Mouse (Mus musculus) MEL (cell line): Measurements from ENCODE around the gene Tacc3. TPM values are rescaled to one million over a fixed set of nuclear protein-coding genes. Genes with fewer than 3 reads are reported as not detected.

Experiments
- DNase-seq: peaks from one replicate; pipeline ENCODE4 v3.0.0; 2011; ENCODE audit warnings: low read depth, low spot score
- H3K27ac ChIP-seq: 2 replicates; pipeline ENCODE4 v1.5.1; 2012; ENCODE audit warnings: low read depth, mild to moderate bottlenecking, control low read depth, low read length, moderate library complexity; ENCODE audit not compliant: control insufficient read depth
- H3K27me3 ChIP-seq, 2 experiments: fragments of 150-350 bp in 1 of 2; sonication (generic) in 1 of 2; 2 replicates each; pipeline ENCODE4 v1.6.1; 2012; ENCODE audit warnings: low read length in 2 of 2, mild to moderate bottlenecking in 2 of 2, improper control_type of control experiment in 1 of 2, moderate library complexity in 1 of 2; ENCODE audit not compliant: insufficient read depth in 2 of 2, control insufficient read depth in 1 of 2
- H3K36me3 ChIP-seq, 2 experiments: 2 replicates each; pipeline ENCODE4 v1.6.1; 2012 to 2014; ENCODE audit warnings: low read length in 2 of 2, improper control_type of control experiment in 1 of 2, inconsistent platforms in 1 of 2, mild to moderate bottlenecking in 1 of 2; ENCODE audit not compliant: insufficient read depth in 2 of 2, control insufficient read depth in 1 of 2
- H3K4me1 ChIP-seq, 2 experiments: fragments of 150-350 bp in 1 of 2; sonication (generic) in 1 of 2; 2 replicates each; pipeline ENCODE4 v1.6.1; 2012; ENCODE audit warnings: low read length in 2 of 2, improper control_type of control experiment in 1 of 2, mild to moderate bottlenecking in 1 of 2; ENCODE audit not compliant: insufficient read depth in 2 of 2, control insufficient read depth in 1 of 2
- H3K4me3 ChIP-seq, 2 experiments: fragments of 150-350 bp in 1 of 2; sonication (generic) in 1 of 2; 2 replicates each; pipeline ENCODE4 v1.5.1; 2012; ENCODE audit warnings: low read depth in 2 of 2, low read length in 2 of 2, mild to moderate bottlenecking in 2 of 2, moderate library complexity in 2 of 2, control low read depth in 1 of 2, improper control_type of control experiment in 1 of 2; ENCODE audit not compliant: control insufficient read depth in 1 of 2, insufficient read depth in 1 of 2
- H3K79me2 ChIP-seq: 2 replicates; pipeline ENCODE4 v1.6.1; 2012; ENCODE audit warnings: mild to moderate bottlenecking, low read length, moderate library complexity; ENCODE audit not compliant: control insufficient read depth, poor library complexity, insufficient read depth
- H3K9ac ChIP-seq: 2 replicates; pipeline ENCODE4 v1.6.1; 2012; ENCODE audit warnings: low read depth, mild to moderate bottlenecking, control low read depth, low read length, moderate library complexity; ENCODE audit not compliant: control insufficient read depth, poor library complexity, severe bottlenecking
- H3K9me3 ChIP-seq: fragments of 150-350 bp; sonication (generic); replicated peaks from 2 replicates; pipeline ENCODE4 v1.6.1; 2012; ENCODE audit warnings: mild to moderate bottlenecking, low read length, improper control_type of control experiment, moderate library complexity; ENCODE audit not compliant: insufficient read depth
- CHD1 ChIP-seq: IDR thresholded peaks from 2 replicates; pipeline ENCODE4 v1.6.1; 2012; ENCODE audit warnings: low read depth, mild to moderate bottlenecking, inconsistent platforms, low read length, improper control_type of control experiment
- CHD2 ChIP-seq: IDR thresholded peaks from 2 replicates; pipeline ENCODE4 v1.6.1; 2011; ENCODE audit warnings: low read length, improper control_type of control experiment
- CTCF ChIP-seq, 3 experiments: IDR thresholded peaks in 2 of 3; conservative IDR thresholded peaks in 1 of 3; 2 replicates each; pipeline ENCODE4 v1.5.1; 2011 to 2012; ENCODE audit warnings: low read length in 3 of 3, low read depth in 2 of 3, mild to moderate bottlenecking in 2 of 3, improper control_type of control experiment in 1 of 3, inconsistent platforms in 1 of 3, mixed read lengths in 1 of 3, moderate library complexity in 1 of 3; ENCODE audit not compliant: control insufficient read depth in 1 of 3, insufficient read depth in 1 of 3, poor library complexity in 1 of 3, severe bottlenecking in 1 of 3
- ELF1 ChIP-seq: IDR thresholded peaks from 2 replicates; pipeline ENCODE4 v1.6.1; 2014; ENCODE audit warnings: low read depth, mild to moderate bottlenecking, inconsistent platforms, low read length, improper control_type of control experiment, moderate library complexity
- EP300 ChIP-seq, 2 experiments: IDR thresholded peaks; 2 replicates each; pipeline ENCODE4 v1.6.1; 2011; ENCODE audit warnings: improper control_type of control experiment in 2 of 2, low read length in 2 of 2, low read depth in 1 of 2, mild to moderate bottlenecking in 1 of 2
- ETS1 ChIP-seq: IDR thresholded peaks from 2 replicates; pipeline ENCODE4 v1.6.1; 2012; ENCODE audit warnings: low read depth, mild to moderate bottlenecking, inconsistent platforms, low read length, improper control_type of control experiment, moderate library complexity
- GABPA ChIP-seq: IDR thresholded peaks from 2 replicates; pipeline ENCODE4 v1.6.1; 2012; ENCODE audit warnings: low read depth, mild to moderate bottlenecking, inconsistent platforms, low read length, improper control_type of control experiment, moderate library complexity
- HCFC1 ChIP-seq: IDR thresholded peaks from 2 replicates; pipeline ENCODE4 v1.6.1; 2012; ENCODE audit warnings: low read depth, mild to moderate bottlenecking, inconsistent platforms, low read length, improper control_type of control experiment, moderate library complexity
- MAFK ChIP-seq: IDR thresholded peaks from 2 replicates; pipeline ENCODE4 v1.6.1; 2011; ENCODE audit warnings: low read depth, mild to moderate bottlenecking, low read length, improper control_type of control experiment, borderline replicate concordance
- MAX ChIP-seq: IDR thresholded peaks from 2 replicates; pipeline ENCODE4 v1.6.1; 2011; ENCODE audit warnings: low read length, improper control_type of control experiment
- MAZ ChIP-seq: IDR thresholded peaks from 2 replicates; pipeline ENCODE4 v1.6.1; 2012; ENCODE audit warnings: low read depth, mild to moderate bottlenecking, inconsistent platforms, low read length, improper control_type of control experiment
- MEF2A ChIP-seq: IDR thresholded peaks from 2 replicates; pipeline ENCODE4 v1.6.1; 2014; ENCODE audit warnings: low read depth, mild to moderate bottlenecking, inconsistent platforms, low read length, improper control_type of control experiment; ENCODE audit not compliant: poor library complexity, insufficient replicate concordance, severe bottlenecking; ENCODE audit errors: extremely low read depth
- MYB ChIP-seq: IDR thresholded peaks from 2 replicates; pipeline ENCODE4 v1.6.1; 2011; ENCODE audit warnings: mild to moderate bottlenecking, low read depth, low read length, improper control_type of control experiment
- NELFE ChIP-seq: IDR thresholded peaks from 2 replicates; pipeline ENCODE4 v1.6.1; 2011; ENCODE audit warnings: low read depth, low read length, improper control_type of control experiment
- NRF1 ChIP-seq: IDR thresholded peaks from 2 replicates; pipeline ENCODE4 v1.6.1; 2014; ENCODE audit warnings: low read depth, mild to moderate bottlenecking, inconsistent platforms, low read length, improper control_type of control experiment, moderate library complexity; ENCODE audit not compliant: poor library complexity, insufficient read depth, severe bottlenecking
- POLR2A ChIP-seq, 2 experiments: IDR thresholded peaks; 2 replicates each; pipeline ENCODE4 v1.6.1; 2011 to 2012; ENCODE audit warnings: low read length in 2 of 2, mild to moderate bottlenecking in 2 of 2, control low read depth in 1 of 2, improper control_type of control experiment in 1 of 2, low read depth in 1 of 2, moderate library complexity in 1 of 2; ENCODE audit not compliant: control insufficient read depth in 1 of 2, insufficient read depth in 1 of 2, poor library complexity in 1 of 2
- POLR2AphosphoS5 ChIP-seq: IDR thresholded peaks from 2 replicates; pipeline ENCODE4 v1.6.1; 2012; ENCODE audit warnings: low read depth, borderline replicate concordance, mild to moderate bottlenecking, inconsistent platforms, low read length, moderate library complexity, mixed read lengths
- RAD21 ChIP-seq: IDR thresholded peaks from 2 replicates; pipeline ENCODE4 v1.6.1; 2011; ENCODE audit warnings: mild to moderate bottlenecking, low read depth, low read length, improper control_type of control experiment
- RCOR1 ChIP-seq: IDR thresholded peaks from 2 replicates; pipeline ENCODE4 v1.6.1; 2012; ENCODE audit warnings: low read depth, mild to moderate bottlenecking, inconsistent platforms, low read length, improper control_type of control experiment
- SIN3A ChIP-seq: IDR thresholded peaks from 2 replicates; pipeline ENCODE4 v1.6.1; 2012; ENCODE audit warnings: low read length, improper control_type of control experiment, inconsistent platforms
- SMC3 ChIP-seq: IDR thresholded peaks from 2 replicates; pipeline ENCODE4 v1.6.1; 2011; ENCODE audit warnings: low read depth, low read length, improper control_type of control experiment
- TBP ChIP-seq: IDR thresholded peaks from 2 replicates; pipeline ENCODE4 v1.8.0; 2011; ENCODE audit warnings: low read depth, low read length, improper control_type of control experiment
- UBTF ChIP-seq: IDR thresholded peaks from 2 replicates; pipeline ENCODE4 v1.6.1; 2012; ENCODE audit warnings: low read depth, mild to moderate bottlenecking, inconsistent platforms, low read length, improper control_type of control experiment, moderate library complexity, borderline replicate concordance; ENCODE audit not compliant: insufficient read depth
- USF1 ChIP-seq: IDR thresholded peaks from 2 replicates; pipeline ENCODE4 v1.6.1; 2014; ENCODE audit warnings: low read depth, mild to moderate bottlenecking, inconsistent platforms, low read length, improper control_type of control experiment, moderate library complexity
- USF2 ChIP-seq, 2 experiments: IDR thresholded peaks; 2 replicates each; pipeline ENCODE4 v1.6.1; 2011 to 2012; ENCODE audit warnings: improper control_type of control experiment in 2 of 2, low read length in 2 of 2, borderline replicate concordance in 1 of 2, inconsistent platforms in 1 of 2, low read depth in 1 of 2, mild to moderate bottlenecking in 1 of 2; ENCODE audit not compliant: insufficient read depth in 1 of 2
- ZC3H11A ChIP-seq: IDR thresholded peaks from 2 replicates; pipeline ENCODE4 v1.6.1; 2012; ENCODE audit warnings: low read depth, mild to moderate bottlenecking, inconsistent platforms, low read length, improper control_type of control experiment
- ZKSCAN1 ChIP-seq: IDR thresholded peaks from 2 replicates; pipeline ENCODE4 v1.6.1; 2012; ENCODE audit warnings: low read depth, mild to moderate bottlenecking, inconsistent platforms, low read length, improper control_type of control experiment, moderate library complexity
- ZMIZ1 ChIP-seq: IDR thresholded peaks from 2 replicates; pipeline ENCODE4 v1.6.1; 2012; ENCODE audit warnings: low read depth, mild to moderate bottlenecking, inconsistent platforms, low read length, improper control_type of control experiment, moderate library complexity
- polyA plus RNA-seq, 2 experiments: library from polyadenylated mRNA; stranded (reverse) in 1 of 2; unstranded in 1 of 2; fragments of >175 nt in 1 of 2; fragments of >200 nt in 1 of 2; gene quantifications; 2 replicates each; pipeline versions ENCODE4 v1.2.1 to v1.2.4; 2012; ENCODE audit warnings: low replicate concordance in 2 of 2, low read depth in 1 of 2; ENCODE audit not compliant: insufficient read length in 2 of 2, insufficient read depth in 1 of 2, missing spikeins in 1 of 2
- total RNA-seq: library from RNA; depleted of rRNA; stranded (reverse); fragments of 300-350 nt; gene quantifications from 2 replicates; pipeline ENCODE4 v1.2.3, GENCODE M21; 2012

Tacc3 gene
- total and polyA plus RNA-seq, 3 experiments, result 149 to 609 (median 165) TPM

DNA sequence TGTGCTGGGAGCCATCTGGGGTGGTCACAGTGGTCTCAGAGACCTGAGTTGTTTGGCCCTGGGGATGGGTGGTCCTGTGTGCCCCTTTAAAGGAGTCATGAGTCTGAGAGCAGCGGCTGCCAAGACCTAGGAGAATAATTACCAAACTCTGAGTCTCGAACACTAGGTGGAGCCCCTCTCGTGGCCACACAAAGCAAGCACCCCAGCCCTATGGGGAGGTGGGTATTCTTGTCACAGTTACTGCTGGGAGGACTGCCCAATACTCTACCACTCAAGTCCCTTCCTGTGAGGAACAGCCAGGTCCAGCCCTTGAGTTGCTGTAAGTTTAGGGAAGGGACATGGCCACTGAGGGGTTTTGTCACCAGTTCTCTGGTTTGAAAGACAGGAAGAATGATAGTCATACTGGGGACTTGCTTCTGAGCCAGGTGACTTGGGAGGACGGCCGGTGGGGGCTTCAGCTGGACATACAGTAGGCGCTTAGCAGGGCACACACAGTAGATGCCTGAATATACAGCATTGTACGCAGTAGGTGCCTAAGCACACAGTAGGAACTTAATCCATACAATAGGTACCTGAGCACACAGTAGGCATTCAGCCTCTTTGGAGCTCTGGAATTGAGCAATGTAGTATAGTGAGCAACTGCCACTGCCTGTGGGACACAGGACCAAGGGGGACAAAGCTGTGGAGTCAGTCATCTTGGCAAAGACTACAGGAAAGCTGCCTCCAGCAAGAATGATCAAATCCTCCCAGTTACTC, 26.1 kb downstream of the Tacc3 start (continued):
- TF ChIP-seq NRF1, result no peak
- no peak for TF ChIP-seq GABPA
- TF ChIP-seq, all 39 proteins: peak for 5

DNA sequence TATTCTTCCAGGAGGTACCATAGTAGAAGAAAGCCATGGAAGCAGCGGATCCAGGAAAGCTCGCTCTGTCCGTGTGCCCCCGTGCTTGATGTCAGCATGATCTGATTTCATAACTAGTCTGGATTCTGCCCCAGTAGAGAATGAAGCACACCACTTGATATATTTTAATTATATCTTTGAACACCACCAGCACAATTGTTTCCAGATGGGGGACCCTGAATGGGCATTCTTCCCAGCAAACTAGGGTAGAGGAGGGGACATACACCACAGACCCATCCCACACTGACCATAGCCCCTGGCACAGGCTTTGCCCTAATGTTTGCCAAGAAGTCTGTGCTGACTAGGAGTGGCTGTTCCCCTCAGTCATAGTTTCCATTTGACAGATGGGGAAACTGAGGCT, 27.0 kb downstream of the Tacc3 start:
- DNase-seq, result no peak
- TF ChIP-seq EP300 (IDR thresholded peaks at IDR 0.05; ENCODE audit: low read depth in 1 of 2, low read length in 2 of 2) (no peak), CTCF (IDR thresholded peaks at IDR 0.05 in 2 of 3, conservative IDR thresholded peaks at IDR 0.05 in 1 of 3; ENCODE audit: control insufficient read depth in 1 of 3, insufficient read depth in 1 of 3, low read depth in 2 of 3, low read length in 3 of 3, poor library complexity in 1 of 3, severe bottlenecking in 1 of 3) (no peak), POLR2AphosphoS5 (no peak), ZC3H11A (no peak), UBTF (no peak), SMC3 (no peak), RCOR1 (no peak), NRF1 (no peak), TBP (no peak), MAFK (no peak), ZMIZ1 (no peak), MAZ (no peak), USF1 (no peak), ZKSCAN1 (no peak), POLR2A (IDR thresholded peaks at IDR 0.05; ENCODE audit: control insufficient read depth in 1 of 2, insufficient read depth in 1 of 2, low read depth in 1 of 2, low read length in 2 of 2, poor library complexity in 1 of 2) (no peak)
- H3K27me3 ChIP-seq, result no peaks in the 10 kb centered on the region

DNA sequence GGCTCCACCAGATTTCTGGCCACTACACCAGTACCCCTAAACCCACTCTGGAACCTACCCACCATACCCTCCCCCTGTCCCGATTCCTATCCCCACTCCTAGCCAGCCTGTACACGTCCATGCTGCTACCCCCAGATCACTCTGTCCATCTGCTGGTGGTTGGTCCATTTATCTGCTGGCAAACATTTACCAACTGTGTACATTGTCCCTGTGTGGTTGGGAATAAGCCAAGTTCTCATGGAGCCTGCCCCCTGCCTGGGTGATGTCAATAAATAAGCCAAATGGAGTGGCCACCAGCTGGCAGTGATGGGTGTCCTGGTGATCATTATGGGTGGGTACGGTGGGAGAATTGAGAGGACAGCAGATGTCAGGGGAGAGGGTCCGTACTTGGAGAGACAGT, 29.2 kb downstream of the Tacc3 start:
- DNase-seq, result no peak
- Histone ChIP-seq H3K27me3 (no peaks in the 10 kb centered on the region), H3K9me3 (no peaks in the 10 kb centered on the region), H3K36me3 (peaks cover 0 to 14% of the 10 kb centered on the region in 2 experiments; a peak in 2 of 4 replicates), H3K27ac (no peak overlapping the region), H3K4me3 (no peak overlapping the region), H3K4me1 (peaks cover 16 to 33% of the 10 kb centered on the region in 2 experiments), H3K9ac (no peak overlapping the region), H3K79me2 (no peaks in the 10 kb centered on the region)
- TF ChIP-seq SMC3 (no peak), ETS1 (no peak), CHD1 (no peak), MYB (no peak), GABPA (no peak), POLR2AphosphoS5 (no peak), MEF2A (no peak), USF2 (IDR thresholded peaks at IDR 0.05; ENCODE audit: borderline replicate concordance in 1 of 2, insufficient read depth in 1 of 2, low read depth in 1 of 2, low read length in 2 of 2) (no peak), ELF1 (no peak), HCFC1 (no peak), MAX (no peak), SIN3A (no peak), ZC3H11A (no peak), CHD2 (no peak), USF1 (no peak), RAD21 (no peak), NELFE (no peak)

More for the DNA sequence above, 27.0 kb downstream of the Tacc3 start:
- Histone ChIP-seq H3K36me3 (peaks cover 0 to 25% of the 10 kb centered on the region in 2 experiments; a peak in 2 of 4 replicates), H3K4me3 (no peak overlapping the region), H3K79me2 (no peaks in the 10 kb centered on the region), H3K4me1 (peaks cover 23 to 45% of the 10 kb centered on the region in 2 experiments), H3K9ac (no peak overlapping the region), H3K9me3 (no peaks in the 10 kb centered on the region), H3K27ac (no peak overlapping the region)
